Mouse (Mus musculus) layer of hippocampus, adult 9-11 months (tissue): ENCODE data around the gene Vmn2r15.

Experiments used
- DNase-seq: peaks from one replicate; pipeline ENCODE4 v3.0.0; 2022

The Vmn2r15 gene

GRCm38 (mm10) chr5:109297544-109297943 lies at the start of gene Vmn2r15:
Gene Vmn2r15, minus strand, starts transcription at chr5:109297644.
- no peak for DNase-seq

- DNase-seq = no peak
These were observed 32.4 kb upstream of the Vmn2r15 start, which contains the start of gene Vmn2r16 for GRCm38 (mm10) chr5:109329862-109330261. Gene Vmn2r16, plus strand, starts transcription at chr5:109330162.

GRCm38 (mm10) chr5:109294655-109295054 lies 2.8 kb downstream of the Vmn2r15 start:
- DNase-seq = no peak
